Mouse (Mus musculus) common myeloid progenitor, adult 5-6 weeks (primary cell): ENCODE measurements around the gene Fam186b. TPM values are rescaled to one million over a fixed set of nuclear protein-coding genes. Genes with fewer than 3 reads are reported as not detected.
"Not testable (repeated sequence)": the region's sequence is repeated elsewhere in the genome, so short reads cannot be mapped to it uniquely, and the experiment has no call there.

Experiments
- ATAC-seq: replicated peaks from 2 replicates; pipeline ENCODE4 v1.8.0; 2016; ENCODE audit warnings: low read depth, mild to moderate bottlenecking, moderate TSS enrichment, inconsistent platforms; ENCODE audit not compliant: poor library complexity, severe bottlenecking
- total RNA-seq: library from RNA; stranded (forward); fragments of 200-1000, 187-1606 nt; gene quantifications from 2 replicates; pipeline ENCODE4 v1.2.3, GENCODE M21; 2017

Gene Fam186b
- total RNA-seq, 1 experiment from 2014 or later = not detected

DNA sequence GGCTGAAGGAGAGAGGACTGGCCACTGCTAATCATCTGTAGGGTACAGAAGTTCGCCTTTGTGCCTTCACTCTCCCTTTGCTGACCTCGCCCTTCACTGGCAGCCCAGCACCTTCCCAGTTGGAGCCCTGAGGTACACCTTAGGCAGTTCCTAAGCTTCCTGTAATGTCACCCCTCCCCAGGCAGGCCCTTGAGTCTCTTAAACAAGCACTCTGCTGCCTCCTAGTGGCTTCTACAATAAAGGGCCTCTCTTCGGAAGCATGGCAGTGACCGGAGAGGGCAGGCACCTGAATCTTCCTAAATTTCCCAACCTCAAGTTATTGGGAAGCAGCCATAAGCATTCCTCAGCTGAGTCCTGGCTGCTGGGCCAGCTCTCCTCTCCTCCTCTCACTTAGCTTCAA lies 30.0 kb downstream of the Fam186b start:
- ATAC-seq = peak; percentile 97

DNA sequence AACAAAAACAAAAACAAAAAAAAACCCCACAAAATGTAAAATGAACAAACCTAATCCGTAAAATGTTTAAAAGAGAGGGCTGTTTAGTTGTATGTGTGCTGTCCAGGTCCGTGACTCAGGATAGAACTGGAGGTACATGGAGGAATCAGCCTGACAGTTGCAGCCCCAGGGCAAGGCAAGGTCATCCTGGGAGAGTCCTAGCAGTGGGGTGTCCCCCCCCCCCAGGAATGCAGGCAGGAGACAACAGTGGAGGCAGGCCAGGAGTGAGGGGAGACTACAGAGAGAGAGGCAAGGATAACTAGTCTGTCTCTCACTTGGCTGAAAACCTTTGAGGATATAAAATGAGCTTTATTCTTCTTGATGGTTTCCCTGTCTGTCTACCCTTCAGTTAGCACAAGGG lies 31.3 kb downstream of the Fam186b start:
- ATAC-seq = no peak

DNA sequence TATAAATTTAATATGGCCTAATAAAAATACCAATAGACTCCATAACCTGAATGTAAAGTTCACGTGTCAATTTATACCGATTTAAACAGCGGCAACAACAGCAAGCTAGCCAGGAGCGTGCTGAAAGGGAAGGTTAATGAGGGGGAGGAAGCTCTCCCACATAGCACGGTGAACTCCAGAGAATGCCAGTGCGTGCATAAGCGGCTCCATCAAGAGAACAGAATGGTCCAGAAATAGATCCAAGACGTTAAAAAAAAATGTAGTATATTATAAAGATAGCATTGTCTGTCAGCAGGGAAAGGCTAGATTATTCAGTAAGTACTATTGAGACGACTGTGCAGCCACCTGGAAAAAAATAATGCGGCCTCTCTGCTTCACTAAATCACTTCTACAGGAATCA lies 33.0 kb downstream of the Fam186b start:
- ATAC-seq = no peak

DNA sequence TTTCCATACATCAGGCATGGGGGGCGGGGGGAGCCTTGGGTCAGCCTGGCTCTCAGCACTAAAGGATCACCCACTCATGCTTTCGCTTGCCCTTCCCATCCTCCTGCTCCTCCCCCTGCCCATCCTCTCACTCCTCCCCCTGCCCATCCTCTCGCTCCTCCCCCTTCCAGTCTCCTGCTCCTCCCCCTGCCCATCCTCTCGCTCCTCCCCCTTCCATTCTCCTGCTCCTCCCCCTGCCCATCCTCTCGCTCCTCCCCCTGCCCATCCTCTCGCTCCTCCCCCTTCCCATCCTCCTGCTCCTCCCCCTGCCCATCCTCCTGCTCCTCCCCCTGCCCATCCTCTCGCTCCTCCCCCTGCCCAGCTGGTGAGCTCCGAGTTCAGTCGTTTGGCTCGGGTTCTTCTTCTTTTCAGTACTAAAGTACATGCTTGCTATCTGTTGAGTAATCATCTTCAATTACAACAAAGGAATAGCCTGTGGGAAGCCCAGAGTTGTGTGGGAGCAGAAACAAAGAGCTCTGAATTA lies 35.9 kb downstream of the Fam186b start:
- peak; percentile 90 for ATAC-seq

DNA sequence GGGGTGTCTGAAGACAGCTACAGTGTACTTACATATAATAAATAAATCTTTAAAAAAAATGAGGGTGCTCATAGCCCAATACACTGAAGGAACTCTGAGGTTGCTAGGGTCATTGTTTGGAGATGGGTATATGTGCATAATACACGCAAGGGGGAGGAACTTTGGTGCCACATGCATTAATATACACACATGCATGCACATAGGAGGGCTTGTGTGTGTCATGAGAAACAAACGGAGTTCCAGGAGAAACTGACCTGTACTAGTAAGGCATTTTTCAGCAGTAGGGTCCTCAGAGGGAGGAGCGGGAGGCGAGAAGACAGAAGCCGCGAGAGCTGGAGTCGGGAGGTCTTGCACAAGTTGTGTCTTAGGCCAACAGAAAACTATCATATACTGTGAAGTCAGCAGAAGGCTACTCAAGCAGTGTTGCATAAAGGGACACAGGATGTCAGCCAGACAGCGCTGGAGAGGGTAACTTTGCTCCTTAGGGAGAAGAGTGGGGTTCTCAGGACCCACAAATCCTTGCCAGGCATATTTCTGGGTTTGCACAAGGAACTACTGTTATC lies 36.4 kb downstream of the Fam186b start:
- ATAC-seq = peak; percentile 45

DNA sequence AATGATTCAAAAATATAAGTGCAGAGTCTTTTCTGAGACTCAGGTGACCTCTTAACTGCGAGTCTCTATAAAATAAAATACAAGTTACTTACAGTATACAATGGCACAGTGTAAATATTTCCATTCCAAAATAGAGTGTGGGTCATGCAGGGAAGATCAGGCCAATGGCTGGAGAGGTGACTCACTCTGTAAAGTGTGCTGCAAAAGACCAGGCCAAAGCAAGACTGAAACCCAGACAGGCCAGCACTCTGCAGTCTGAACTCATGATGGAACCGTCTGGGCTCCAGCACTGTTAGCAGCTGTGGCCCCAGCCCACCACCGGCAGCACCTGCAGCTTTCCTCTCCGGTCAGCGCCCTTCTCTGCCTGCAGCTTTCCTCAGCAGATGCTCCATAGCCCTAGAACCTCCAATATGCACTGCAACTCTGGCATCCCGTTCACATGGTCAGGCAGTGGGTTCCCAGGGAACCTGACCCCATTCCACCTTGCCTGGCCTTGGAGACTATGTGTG lies 40.4 kb downstream of the Fam186b start:
- no peak for ATAC-seq

DNA sequence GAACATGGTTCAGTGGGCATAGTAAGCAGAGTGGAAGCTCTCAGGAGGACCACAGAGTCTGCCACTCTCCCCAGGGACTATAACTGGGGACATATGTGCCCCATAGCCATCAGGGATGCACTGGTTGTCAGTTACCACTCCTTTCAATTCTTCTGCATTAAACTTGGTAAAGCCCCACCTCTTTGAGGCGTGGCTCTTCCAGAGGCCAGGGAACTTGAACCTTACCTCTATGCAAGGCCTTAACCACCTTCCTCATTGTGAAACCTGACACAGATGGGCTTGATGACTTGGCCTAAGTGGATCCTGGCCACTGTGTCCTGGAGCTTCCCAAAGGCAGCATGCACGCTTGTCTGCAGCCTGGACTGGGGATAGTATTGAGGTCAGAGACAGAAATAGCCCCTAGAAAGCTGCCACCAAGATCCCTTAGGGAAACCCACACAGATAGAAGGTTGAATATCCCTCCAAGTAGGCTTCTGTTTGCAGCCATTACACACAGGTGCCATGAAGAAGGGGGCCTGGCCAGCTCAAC lies 41.1 kb downstream of the Fam186b start:
- ATAC-seq = no peak

DNA sequence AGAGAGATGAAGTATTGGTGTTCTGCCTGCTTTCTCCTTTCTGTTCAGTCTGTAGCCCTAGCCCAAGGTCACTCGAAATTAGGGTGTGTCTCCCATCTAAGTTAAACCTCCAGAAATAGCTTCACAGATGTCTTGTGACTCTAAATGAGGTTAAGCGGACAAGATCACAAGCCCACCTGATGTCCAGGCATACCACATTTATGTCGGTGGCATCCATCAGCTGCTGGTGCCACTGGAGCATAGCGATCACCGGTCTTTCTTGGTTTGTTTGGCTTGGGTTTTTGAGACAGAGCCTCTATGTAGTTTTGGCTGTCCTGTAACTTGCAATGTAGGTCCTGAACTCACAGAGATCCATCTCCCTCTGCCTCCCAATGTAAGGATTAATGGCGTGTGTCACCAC lies 41.9 kb downstream of the Fam186b start:
- no peak for ATAC-seq

DNA sequence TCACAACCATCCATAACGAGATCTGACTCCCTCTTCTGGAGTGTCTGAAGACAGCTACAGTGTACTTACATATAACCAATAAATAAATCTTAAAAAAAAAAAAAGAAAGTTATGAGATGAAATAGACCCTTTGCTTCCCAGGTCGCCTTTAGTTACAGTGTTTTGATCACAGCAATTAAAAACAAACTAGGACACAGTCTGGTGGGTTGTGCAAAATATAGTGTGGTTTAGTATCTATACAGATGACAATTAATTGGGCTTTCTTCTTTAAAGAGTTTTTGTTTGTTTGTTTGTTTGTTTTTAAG lies 42.6 kb downstream of the Fam186b start:
- ATAC-seq = not testable (repeated sequence)

DNA sequence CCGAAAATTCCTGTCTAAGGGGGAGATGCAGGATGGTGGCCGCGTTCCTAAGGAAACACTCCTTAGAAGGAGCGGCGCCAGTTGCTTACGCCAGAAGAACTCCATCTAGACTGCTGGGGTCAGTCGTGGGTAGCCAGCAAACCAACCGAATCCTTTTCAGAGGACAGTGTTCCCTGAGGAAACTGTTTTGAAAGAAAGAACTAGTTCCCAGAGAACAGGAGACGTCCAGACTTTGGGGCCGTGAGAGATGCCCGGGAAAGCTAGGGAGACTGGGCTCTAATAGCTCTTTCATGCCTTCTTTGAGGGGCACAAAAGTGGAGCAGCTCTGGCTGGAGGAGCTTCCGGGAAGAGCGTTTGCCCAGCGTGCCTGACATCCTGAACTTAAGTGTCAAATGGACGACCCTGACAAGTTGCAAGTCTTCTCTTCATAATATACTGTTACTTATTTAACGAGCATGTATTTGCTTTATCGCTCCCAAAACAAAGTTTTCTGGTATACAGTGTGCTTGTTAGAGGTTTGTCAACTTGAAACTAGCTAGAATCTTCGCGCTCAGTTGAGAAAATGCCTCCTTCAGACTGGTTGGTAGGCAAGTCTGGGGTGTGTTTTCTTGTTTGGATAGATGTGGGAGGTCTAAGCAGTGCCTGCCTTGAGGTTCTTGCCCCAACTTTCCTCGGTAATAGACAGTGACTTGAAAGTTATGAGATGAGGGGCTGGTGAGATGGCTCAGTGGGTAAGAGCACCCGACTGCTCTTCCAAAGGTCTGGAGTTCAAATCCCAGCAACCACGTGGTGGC lies 43.1 kb downstream of the Fam186b start:
- ATAC-seq = peak; percentile 10

DNA sequence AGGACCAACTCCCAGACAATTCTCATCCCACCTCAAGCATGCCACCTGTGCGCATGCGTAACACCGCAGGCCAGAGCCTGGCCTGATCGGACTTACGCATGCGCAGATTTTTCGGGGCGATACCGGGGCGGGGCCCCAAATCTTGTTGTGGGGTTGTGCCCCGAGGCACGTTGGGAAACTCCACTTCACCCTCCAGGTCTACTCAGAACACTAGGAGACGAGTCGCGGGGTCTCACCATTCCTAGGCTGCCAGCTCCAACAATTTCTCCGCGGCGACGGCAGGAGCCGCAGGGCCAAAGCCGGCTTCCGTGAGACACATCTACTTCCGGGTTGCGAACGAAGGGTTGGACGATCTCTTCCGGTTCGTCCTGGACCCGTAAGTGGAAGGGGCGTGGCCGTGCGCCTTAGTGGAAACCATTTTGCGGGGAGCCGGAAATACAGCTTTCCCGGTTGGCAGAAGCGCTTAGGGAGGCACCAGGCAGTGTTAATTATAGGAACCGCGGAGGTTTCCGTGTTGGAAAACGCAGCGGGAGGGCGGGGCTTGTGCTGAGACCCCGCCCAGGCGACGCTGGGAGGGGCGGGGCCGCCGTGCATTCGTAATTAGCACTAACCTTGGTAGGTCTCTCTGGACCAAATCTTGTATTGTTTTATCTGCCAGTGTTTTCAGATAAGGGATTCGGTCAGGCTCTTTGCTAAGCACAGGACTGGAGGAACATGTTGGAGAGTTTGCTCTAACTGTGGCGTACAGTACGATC lies 43.9 kb downstream of the Fam186b start, which contains the start of gene Mcrs1:
Gene Mcrs1 (minus strand): TSS at position 336 of the 755 bp plus-strand sequence.
- peak; percentile 95 for ATAC-seq

DNA sequence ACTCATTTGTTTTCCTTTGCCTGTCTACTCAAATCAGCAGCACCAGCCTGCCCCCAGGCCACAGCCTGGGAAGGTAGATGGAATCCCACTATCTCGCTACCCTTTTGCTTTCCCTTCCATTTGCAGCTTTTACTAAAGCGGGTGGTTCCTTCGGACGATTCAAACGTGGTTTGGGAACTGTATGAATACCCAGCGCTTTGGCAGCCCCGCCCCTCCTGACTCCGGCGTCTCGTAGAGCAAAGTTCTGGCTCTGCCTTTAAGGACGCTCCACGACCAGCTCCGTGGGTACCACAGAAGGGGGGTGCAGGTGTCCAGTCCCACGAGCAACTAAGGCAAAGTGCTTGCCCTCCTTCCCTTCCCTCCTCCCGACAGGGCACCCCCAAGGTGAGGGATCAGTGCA lies 44.6 kb downstream of the Fam186b start:
- ATAC-seq = not testable (repeated sequence)

DNA sequence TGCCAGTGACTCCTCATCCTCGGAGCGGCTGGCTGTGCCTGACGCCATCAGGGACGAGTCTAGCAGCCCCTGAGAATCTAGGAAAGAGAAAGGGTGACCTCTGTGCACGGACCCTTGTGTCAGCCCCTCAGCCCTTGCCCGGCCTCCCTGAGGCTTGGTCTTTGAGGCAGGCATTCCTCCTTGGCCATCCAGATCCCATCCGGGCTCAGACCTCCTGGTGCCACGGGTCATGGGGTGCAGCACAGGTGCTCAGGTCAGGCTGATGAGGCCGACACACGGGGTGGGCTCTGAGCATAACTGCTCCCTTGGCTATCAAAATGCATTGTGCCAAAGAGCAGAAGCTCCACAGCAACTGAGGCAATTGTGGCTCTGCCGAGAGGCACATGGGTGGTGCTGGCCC lies 45.8 kb downstream of the Fam186b start:
- ATAC-seq = no peak

DNA sequence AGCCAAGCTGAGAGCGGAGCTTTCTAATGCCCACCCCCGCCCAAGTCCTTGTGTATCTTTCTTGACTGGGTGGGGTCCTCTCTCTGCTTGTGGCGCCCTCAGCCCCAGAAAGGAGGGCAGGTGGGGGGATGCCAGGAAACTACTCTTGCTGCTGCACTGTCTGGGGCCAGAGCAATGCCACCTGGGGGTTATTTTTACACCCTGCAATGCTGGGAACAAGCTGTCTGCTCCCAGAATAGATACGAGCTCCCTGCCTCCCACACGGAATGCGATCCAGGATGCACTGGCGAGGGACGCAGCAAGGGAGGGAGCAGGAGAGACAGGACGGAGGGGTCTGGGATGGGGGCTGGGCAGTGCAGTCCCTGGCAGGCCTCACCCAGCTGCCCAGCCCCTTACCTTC lies 46.7 kb downstream of the Fam186b start:
- ATAC-seq = no peak

DNA sequence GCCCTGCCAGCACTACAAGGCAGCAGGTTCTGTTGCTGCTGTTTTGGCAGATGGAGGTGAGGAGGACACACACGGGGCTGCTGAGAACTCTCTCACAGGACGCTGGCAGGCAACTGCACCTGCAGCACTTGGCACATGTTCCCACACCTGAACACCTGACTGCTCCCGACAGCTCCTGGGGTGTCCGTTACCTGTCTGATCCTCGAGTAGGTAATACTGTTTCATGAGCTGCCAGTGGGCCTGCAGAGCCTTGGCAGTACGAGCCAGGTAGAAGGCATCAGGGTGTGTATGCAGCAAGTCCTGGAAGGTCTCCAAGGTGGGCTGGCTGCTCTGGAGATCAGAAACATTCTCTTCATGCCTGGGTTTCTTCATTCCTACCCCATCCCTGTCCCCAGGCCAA lies 49.0 kb downstream of the Fam186b start:
- not testable (repeated sequence) for ATAC-seq

DNA sequence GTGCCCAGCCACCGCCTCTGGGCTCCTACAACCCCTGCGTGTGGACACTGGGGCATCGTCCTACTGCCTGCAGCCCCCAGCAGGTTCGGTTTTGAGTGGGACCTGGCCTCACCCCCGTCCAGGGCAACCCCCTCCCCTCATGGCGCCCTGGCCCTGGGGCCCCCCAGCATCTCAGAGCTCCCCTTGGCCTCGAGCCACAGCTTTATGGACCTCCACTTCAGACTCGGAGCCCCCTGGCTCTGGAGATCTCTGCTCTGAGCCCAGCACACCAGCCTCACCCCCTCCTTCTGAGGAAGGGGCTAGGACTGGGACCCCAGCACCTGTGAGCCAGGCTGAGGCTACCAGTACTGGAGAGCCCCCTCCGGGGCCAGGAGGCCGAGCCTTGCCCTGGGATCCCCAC lies 53.6 kb downstream of the Fam186b start:
- no peak for ATAC-seq

DNA sequence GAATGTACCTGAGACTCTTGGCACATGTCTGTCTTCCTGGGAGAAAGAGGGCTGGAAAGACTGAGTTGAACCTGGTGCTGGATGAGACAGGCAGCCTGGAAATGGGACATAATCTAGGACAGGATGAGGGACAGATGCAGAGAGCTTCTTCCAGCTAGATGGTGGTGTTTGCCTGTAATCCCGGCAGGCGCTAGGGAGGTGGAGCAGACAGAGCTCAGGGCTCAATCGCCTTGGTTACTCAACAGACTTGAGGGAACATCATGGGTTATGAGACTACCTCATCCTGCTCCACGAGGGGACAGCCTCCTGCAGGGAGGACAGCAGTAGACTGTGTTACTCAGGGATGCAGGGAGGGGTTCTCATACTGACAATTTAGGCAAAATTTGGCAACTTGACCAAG lies 54.4 kb downstream of the Fam186b start:
- ATAC-seq = no peak

DNA sequence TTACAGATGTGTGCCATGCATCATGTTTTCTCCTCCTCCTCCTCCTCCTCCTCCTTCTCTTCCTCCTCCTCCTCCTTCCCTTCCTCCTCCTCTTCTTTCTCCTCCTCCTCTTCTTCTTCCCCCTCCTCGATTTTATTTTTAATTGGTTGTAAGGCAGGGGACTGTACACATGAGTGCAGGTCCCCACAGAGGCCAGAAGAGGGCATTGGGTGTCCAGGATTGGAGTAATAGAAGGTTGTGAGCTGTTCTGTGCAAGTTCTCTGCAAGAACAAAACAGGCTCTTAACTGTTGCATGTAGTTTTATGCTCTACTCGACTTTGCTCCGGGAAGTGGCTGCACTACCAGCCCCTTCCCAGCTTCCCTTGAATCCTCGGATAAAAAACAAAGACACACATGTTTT lies 55.6 kb downstream of the Fam186b start:
- no peak for ATAC-seq

DNA sequence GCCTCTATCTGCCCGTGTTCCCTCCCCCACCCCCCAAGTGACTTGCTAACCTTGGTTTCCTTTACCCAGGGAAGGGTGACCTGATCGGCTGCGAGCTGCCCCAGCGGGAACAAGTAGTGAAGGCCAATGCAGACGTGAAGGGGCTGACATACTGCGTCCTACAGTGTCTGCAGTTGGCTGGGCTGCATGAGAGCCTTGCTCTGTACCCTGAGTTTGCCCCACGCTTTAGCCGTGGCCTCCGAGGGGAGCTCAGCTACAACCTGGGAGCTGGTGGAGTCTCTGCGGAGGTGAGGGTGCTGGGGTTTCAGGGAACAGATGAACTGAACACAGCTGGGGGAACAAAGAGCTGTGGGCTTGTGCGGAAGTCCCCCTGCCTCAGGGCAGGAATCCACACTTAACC lies 57.7 kb downstream of the Fam186b start:
- ATAC-seq = no peak

DNA sequence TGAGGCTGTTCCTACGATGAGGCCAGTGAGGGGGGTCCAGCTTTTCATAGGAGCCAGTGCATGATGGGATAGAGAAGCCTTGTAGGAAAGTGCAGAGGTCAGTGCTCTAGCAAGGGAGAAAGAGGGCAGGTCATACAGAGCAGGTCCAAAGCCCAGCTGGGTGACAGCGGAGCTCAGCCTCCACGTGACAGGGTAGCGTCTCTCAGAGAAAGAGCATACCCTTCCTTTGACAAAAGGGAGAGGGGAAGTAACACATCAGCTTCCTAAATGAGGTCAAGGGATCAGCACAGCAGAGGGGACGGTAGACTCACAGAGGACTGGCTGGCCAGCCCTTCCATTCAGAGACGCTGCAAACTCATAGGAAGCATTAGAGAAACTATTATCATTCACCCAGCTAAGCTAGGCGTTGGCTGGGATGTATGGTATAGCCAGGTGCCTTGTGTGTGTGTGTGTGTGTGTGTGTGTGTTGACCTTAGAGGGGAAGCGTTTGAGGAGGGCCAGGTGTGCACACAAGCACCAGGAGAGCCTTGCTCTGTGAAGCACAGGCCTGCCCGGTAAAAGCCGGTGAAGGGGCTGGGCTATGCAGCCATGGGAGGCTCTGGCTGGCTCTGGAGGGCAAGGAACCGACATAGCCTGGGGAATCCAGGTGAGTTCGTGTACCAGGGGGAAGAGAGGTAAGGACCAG lies 61.2 kb downstream of the Fam186b start:
- no peak for ATAC-seq
